Mouse (Mus musculus) megakaryocyte, embryonic 14.5 days (primary cell): ENCODE data around the gene Ankrd61.

Experiments used
- FLI1 ChIP-seq: IDR thresholded peaks from 2 replicates; pipeline ENCODE4 v1.6.1; 2012; ENCODE audit warnings: low read length, inconsistent platforms, mixed read lengths
- GATA1 ChIP-seq: IDR thresholded peaks from 3 replicates; pipeline ENCODE4 v1.6.1; 2012; ENCODE audit warnings: mixed read lengths, low read length, inconsistent platforms, borderline replicate concordance

DNA sequence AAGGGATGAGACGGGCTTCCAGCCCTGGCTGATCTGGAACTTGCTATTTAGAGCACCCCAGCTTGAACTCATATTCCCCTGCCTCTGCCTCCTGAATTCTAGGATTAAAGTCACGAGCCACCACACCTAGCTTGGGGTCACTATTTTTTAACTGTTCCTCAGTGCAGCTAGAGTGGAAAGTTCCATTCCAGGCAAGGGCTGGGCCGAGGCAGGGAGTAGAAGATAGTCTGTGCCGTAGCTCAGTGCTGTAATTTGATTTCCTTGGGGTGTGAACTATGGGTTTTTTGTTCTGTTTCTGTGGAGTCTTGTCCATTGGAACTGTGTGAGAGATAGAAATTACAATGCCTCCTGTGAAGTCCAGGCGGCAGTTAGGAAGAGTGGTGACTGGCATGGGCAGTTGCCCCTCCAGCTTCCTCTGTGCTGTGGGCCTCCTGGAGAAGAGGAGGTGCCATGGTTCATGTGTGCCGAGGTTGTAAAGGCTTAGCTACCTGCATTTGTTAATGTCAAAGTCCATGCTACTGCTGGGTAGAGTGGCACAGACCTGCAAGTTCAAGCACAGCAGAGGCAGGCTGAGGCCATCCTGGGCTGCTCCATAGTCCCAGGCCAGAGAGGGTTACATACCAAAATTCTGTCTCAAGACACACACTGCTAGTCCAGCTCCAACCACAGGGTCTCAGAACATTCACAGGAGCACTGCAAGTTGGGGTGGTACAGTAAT lies 34.5 kb upstream of the Ankrd61 start:
- TF ChIP-seq GATA1 (no peak), FLI1 (no peak)
